Mouse (Mus musculus) hindbrain, embryonic 13.5 days (tissue): Measurements from ENCODE around the gene Shmt2. TPM values are rescaled to one million over a fixed set of nuclear protein-coding genes. Genes with fewer than 3 reads are reported as not detected.

Experiments used
- ATAC-seq: fragments of 200-750 bp; cut with Nextera tagmentation; 2 replicates; pipeline ENCODE4 v1.8.0; 2017; ENCODE audit warnings: moderate TSS enrichment; ENCODE audit not compliant: low FRiP score
- H3K27ac ChIP-seq: fragments of 300-500 bp; sonication (generic); 2 replicates; pipeline ENCODE4 v1.5.1; 2015; ENCODE audit warnings: inconsistent platforms, mild to moderate bottlenecking, moderate library complexity
- H3K27me3 ChIP-seq: fragments of 300-500 bp; sonication (generic); 2 replicates; pipeline ENCODE4 v1.6.1; 2015; ENCODE audit warnings: mild to moderate bottlenecking, inconsistent platforms
- H3K36me3 ChIP-seq: fragments of 300-500 bp; sonication (generic); 2 replicates; pipeline ENCODE4 v1.6.1; 2015; ENCODE audit warnings: mild to moderate bottlenecking, inconsistent platforms
- H3K4me1 ChIP-seq: fragments of 300-500 bp; sonication (generic); replicated peaks from 2 replicates; pipeline ENCODE4 v1.6.1; 2015; ENCODE audit warnings: inconsistent platforms
- H3K4me2 ChIP-seq: fragments of 300-500 bp; sonication (generic); 2 replicates; pipeline ENCODE4 v1.6.1; 2015; ENCODE audit warnings: inconsistent platforms, mild to moderate bottlenecking, moderate library complexity
- H3K4me3 ChIP-seq: fragments of 300-500 bp; sonication (generic); 2 replicates; pipeline ENCODE4 v1.5.1; 2015; ENCODE audit warnings: mild to moderate bottlenecking, inconsistent platforms
- H3K9ac ChIP-seq: fragments of 300-500 bp; sonication (generic); 2 replicates; pipeline ENCODE4 v1.6.1; 2015; ENCODE audit warnings: mild to moderate bottlenecking, inconsistent platforms
- H3K9me3 ChIP-seq: fragments of 300-500 bp; sonication (generic); 2 replicates; pipeline ENCODE4 v1.6.1; 2016; ENCODE audit warnings: inconsistent platforms
- WGBS: fragments of 180-500 bp; shearing (Covaris S2); methylation state at CpG from one replicate; pipeline ENCODE4 v1.1.7; 2015; 5-methylcytosine and 5-hydroxymethylcytosine counted together
- polyA plus RNA-seq: library from polyadenylated mRNA; unstranded; fragments of >200 nt; fragmentation: Nextera tagmentation; extraction: Ambion mirVana; gene quantifications from 2 replicates; pipeline ENCODE4 v1.2.1, GENCODE M21; 2015

Shmt2 gene
- 52.7 and 57.5 TPM in 2 replicates for polyA plus RNA-seq

DNA sequence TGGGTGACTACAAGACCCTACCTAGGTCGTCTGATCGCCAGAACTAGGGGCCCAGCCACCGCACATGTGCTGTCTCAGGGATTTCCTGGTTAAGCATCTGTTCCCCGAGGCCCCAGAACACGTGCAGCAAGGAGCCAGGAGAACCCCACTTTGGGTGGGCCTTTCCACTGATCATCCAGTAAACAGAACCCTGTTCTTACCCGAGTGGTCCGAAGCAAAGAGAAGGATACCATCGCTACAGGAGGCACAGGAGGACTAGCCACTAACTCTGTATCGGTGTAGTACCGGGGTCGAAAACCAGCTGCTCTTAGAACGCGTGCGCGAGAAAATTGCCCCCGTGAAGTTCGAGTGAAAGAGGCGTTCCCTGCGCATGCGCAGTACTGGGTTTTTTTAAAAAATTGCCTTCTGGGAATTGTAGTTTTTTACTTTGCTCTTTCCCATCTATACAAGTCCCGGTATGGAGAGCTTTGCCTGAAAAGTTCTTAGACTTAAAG lies at the start of gene Shmt2:
TSS of gene Shmt2 (minus strand) at position 357 of the 494 bp plus-strand sequence.
- Histone ChIP-seq H3K27me3 (peaks cover 58% of the 10 kb centered on the region), H3K4me2 (peak within 1 kb of the TSS; percentile 76), H3K9ac (peak within 1 kb of the TSS; percentile 70), H3K9me3 (no peaks in the 10 kb centered on the region), H3K36me3 (peaks cover 29% of the 10 kb centered on the region), H3K27ac (peak within 1 kb of the TSS; percentile 9), H3K4me3 (peak within 1 kb of the TSS; percentile 50), H3K4me1 (peaks cover 73% of the 10 kb centered on the region)
- WGBS, result under 1% methylated on average over 21 of the region's 21 CpGs
- peak; percentile 43 for ATAC-seq

- ATAC-seq, result no peak
- no peaks in the 10 kb centered on the region for H3K27me3 ChIP-seq
- WGBS, result 93% methylated on average over 17 of the region's 17 CpGs
These were observed 48.8 kb upstream of the Shmt2 start for GRCm38 (mm10) chr10:127570937-127571641.

DNA sequence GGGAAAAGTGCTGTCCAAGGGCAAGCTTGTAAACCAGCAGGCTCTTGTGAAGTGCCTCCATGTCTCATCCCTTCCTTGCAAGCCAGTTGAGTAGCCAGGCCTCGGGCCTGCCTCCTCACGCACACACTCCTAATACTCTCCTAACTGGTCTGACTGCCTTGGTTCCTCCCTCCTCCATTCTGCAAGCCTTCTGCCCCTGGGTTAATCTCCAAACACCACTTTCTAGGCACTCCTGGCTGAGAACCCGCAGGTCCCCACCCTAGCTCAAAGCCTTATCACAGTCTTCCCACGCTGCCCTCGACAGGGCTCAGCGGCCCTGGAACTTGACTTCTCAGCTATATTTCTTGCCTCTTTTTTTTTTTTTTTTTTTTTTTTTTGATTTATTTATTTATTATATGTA lies 48.1 kb upstream of the Shmt2 start:
- Histone ChIP-seq H3K4me3 (no peak overlapping the region), H3K4me1 (no peaks in the 10 kb centered on the region), H3K27ac (no peak overlapping the region), H3K9ac (no peak overlapping the region), H3K27me3 (no peaks in the 10 kb centered on the region), H3K4me2 (no peak overlapping the region), H3K36me3 (peaks cover 88% of the 10 kb centered on the region), H3K9me3 (no peaks in the 10 kb centered on the region)
- ATAC-seq, result no peak
- whole genome bisulfite sequencing, result 87% methylated on average over 6 of the region's 6 CpGs

More at GRCm38 (mm10) chr10:127570937-127571641, 48.8 kb upstream of the Shmt2 start:
- Histone ChIP-seq H3K4me2 (no peak overlapping the region), H3K9me3 (no peaks in the 10 kb centered on the region), H3K27ac (no peak overlapping the region), H3K36me3 (peaks cover 90% of the 10 kb centered on the region), H3K4me3 (no peak overlapping the region), H3K9ac (no peak overlapping the region), H3K4me1 (no peaks in the 10 kb centered on the region)

DNA sequence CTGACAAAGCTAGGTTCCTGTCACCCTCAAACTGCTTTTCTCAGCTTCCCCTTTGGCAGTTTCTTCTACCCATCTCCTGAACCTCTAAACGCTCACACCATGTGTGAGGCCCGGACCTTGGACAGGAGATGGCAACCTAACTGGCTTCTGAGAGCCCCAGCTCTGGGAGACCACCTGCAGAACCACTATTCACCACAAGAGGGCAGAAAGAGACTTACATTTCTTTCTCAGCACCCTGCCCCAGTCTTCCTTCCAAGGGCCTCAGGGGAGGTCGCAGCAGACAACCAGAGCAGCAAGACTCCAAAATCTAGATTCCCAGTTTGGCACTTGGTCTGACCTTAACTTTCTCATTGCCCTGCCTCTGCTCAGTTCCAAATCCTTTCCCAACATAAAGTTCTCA lies 47.2 kb upstream of the Shmt2 start:
- 29% methylated on average over 3 of the region's 3 CpGs for WGBS
- 0 out of 2 replicates have a peak, but pooled peaks have one; percentile 37 for ATAC-seq
- no peaks in the 10 kb centered on the region for H3K9me3 ChIP-seq
- no peaks in the 10 kb centered on the region for H3K27me3 ChIP-seq
- H3K4me3 ChIP-seq, result no peak overlapping the region
- no peak overlapping the region for H3K4me2 ChIP-seq
- H3K36me3 ChIP-seq, result peaks cover 86% of the 10 kb centered on the region
- H3K27ac ChIP-seq, result no peak overlapping the region
- 0 out of 2 replicates have a peak, but pooled peaks cover 1% of the 10 kb centered on the region for H3K4me1 ChIP-seq
- no peak overlapping the region for H3K9ac ChIP-seq

DNA sequence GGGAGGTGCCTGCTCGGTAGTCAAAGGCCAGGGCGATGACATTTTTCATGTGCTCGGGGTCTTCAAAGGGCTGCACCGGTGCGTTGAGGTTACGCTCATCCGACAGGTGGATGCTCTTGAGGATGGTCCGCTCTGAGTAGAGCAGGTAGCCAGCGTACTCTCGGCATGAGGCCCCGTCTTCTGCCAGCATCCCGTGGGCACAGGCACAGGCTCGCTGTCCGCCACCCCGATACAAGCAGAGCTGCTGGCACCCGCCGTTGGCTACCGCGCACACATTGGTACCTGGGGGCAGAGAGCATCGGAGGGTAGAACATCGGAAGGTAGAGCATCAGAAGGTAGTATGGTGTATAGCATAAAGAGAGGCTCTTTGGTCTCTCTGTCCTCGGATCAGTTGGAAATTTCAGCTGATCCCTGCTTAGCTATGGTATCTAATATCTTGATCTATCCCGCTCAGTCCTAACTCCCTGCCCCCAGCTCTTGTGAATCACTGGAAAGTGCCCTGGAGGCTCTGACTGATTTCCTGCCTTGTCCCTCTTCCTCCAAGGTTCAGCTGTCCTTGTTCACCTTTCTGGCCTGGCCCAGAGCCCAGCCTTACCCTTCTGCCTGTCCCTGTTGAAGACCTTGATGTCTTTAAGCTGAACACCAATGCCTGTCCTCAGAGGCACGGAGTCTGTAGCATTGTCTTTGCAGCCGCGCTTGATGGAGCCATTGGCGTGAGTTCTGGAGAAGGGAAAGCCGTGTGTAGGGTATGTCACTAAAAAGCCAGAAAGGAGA lies 44.5 kb upstream of the Shmt2 start:
- 0 out of 2 replicates have a peak, but pooled peaks cover 3% of the 10 kb centered on the region for H3K4me1 ChIP-seq
- no peaks in the 10 kb centered on the region for H3K27me3 ChIP-seq
- no peak overlapping the region for H3K4me3 ChIP-seq
- H3K36me3 ChIP-seq, result peaks cover 86% of the 10 kb centered on the region
- H3K9ac ChIP-seq, result no peak overlapping the region
- ATAC-seq, result no peak
- H3K4me2 ChIP-seq, result no peak overlapping the region
- no peaks in the 10 kb centered on the region for H3K9me3 ChIP-seq
- 96% methylated on average over 28 of the region's 28 CpGs for WGBS
- H3K27ac ChIP-seq, result no peak overlapping the region

- H3K4me2 ChIP-seq, result no peak overlapping the region
- H3K27me3 ChIP-seq, result no peaks in the 10 kb centered on the region
- no peaks in the 10 kb centered on the region for H3K9me3 ChIP-seq
- ATAC-seq, result no peak
- H3K4me3 ChIP-seq, result no peak overlapping the region
- 0 out of 2 replicates have a peak, but pooled peaks cover 3% of the 10 kb centered on the region for H3K4me1 ChIP-seq
- peaks cover 92% of the 10 kb centered on the region for H3K36me3 ChIP-seq
- no peak overlapping the region for H3K9ac ChIP-seq
- no peak overlapping the region for H3K27ac ChIP-seq
- 53% methylated on average over 13 of the region's 13 CpGs for WGBS
These were observed 42.1 kb upstream of the Shmt2 start for GRCm38 (mm10) chr10:127564301-127564700.

GRCm38 (mm10) chr10:127563840-127564239 lies 41.6 kb upstream of the Shmt2 start:
- no peak overlapping the region for H3K4me3 ChIP-seq
- no peaks in the 10 kb centered on the region for H3K9me3 ChIP-seq
- no peak for ATAC-seq
- no peak overlapping the region for H3K4me2 ChIP-seq
- peaks cover 92% of the 10 kb centered on the region for H3K36me3 ChIP-seq
- WGBS, result 80% methylated on average over 8 of the region's 8 CpGs
- H3K4me1 ChIP-seq, result 0 out of 2 replicates have a peak, but pooled peaks cover 3% of the 10 kb centered on the region
- no peaks in the 10 kb centered on the region for H3K27me3 ChIP-seq
- 0 out of 2 replicates have a peak overlapping the region, but pooled peaks have one; percentile 6 for H3K27ac ChIP-seq
- H3K9ac ChIP-seq, result no peak overlapping the region

DNA sequence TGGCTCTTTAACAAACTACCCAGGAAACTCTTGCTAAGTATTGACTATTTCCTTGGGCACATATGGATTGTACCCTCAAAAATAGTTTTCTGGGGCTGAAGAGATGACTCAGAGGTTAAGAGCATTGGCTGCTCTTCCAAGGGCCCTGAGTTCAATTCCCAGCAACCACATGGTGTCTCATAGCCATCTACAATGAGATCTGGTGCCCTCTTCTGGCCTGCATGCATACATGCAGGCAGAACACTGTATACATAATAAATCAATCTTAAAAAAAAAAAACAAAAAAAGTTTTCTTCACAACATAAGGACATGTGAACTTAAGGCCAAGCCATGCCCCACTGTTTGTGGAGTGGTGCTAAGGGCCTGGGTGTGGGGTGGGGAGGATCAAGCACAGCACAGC lies 38.9 kb upstream of the Shmt2 start:
- Histone ChIP-seq H3K27ac (no peak overlapping the region), H3K36me3 (peaks cover 96% of the 10 kb centered on the region), H3K9me3 (no peaks in the 10 kb centered on the region), H3K4me3 (no peak overlapping the region), H3K4me2 (no peak overlapping the region), H3K27me3 (no peaks in the 10 kb centered on the region), H3K4me1 (0 out of 2 replicates have a peak, but pooled peaks cover 3% of the 10 kb centered on the region), H3K9ac (no peak overlapping the region)
- ATAC-seq, result no peak

DNA sequence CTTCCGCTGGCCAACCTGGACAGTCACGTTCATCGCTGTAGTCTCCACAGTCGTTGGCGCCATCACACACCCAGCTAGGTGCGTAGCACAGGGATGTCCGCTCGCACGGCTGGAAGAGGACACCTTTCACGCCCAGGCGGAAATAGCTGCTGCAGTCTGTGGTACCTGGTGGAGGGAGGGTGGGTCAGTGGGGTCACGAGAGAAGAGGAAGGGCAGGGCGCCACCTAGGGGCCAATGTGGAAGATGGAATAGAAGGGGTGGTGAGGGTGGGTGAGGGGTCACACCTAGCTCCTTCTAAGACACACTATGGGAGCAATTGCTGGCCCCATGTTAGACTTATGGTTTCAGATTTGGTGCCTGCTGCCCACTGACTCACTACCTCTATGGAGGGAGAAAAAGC lies 35.2 kb upstream of the Shmt2 start:
- Histone ChIP-seq H3K9ac (no peak overlapping the region), H3K4me1 (no peaks in the 10 kb centered on the region), H3K4me3 (no peak overlapping the region), H3K27me3 (no peaks in the 10 kb centered on the region), H3K9me3 (no peaks in the 10 kb centered on the region), H3K4me2 (no peak overlapping the region), H3K27ac (no peak overlapping the region), H3K36me3 (peaks cover 100% of the 10 kb centered on the region)
- 93% methylated on average over 13 of the region's 13 CpGs for WGBS
- ATAC-seq, result no peak

GRCm38 (mm10) chr10:127555703-127556102 lies 33.5 kb upstream of the Shmt2 start:
- no peak for ATAC-seq

DNA sequence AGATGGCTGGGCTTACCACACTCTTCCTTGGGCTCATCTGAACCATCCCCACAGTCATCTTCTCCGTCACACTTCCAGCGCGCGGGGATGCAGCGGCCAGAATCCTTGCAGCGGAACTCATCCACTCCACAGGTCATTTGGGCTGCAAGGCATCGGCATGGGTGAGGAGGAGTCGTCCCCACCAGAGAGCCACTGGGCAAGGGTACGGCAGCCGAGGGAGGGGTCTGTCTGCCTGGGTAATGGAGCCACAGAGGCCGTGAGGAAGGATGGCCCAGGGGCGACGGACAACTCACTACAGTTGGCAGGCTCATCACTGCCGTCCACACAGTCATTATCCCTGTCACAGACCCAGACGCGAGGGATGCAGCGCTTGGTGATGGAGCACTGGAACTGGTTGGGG lies 27.6 kb upstream of the Shmt2 start:
- Histone ChIP-seq H3K27me3 (no peaks in the 10 kb centered on the region), H3K27ac (no peak overlapping the region), H3K9me3 (no peaks in the 10 kb centered on the region), H3K4me2 (no peak overlapping the region), H3K36me3 (peaks cover 100% of the 10 kb centered on the region), H3K4me1 (no peaks in the 10 kb centered on the region), H3K4me3 (no peak overlapping the region), H3K9ac (no peak overlapping the region)
- 87% methylated on average over 17 of the region's 17 CpGs for WGBS
- no peak for ATAC-seq

More at GRCm38 (mm10) chr10:127555703-127556102, 33.5 kb upstream of the Shmt2 start:
- no peaks in the 10 kb centered on the region for H3K4me1 ChIP-seq
- H3K4me2 ChIP-seq, result no peak overlapping the region
- 62% methylated on average over 18 of the region's 18 CpGs for WGBS
- H3K9me3 ChIP-seq, result no peaks in the 10 kb centered on the region
- H3K36me3 ChIP-seq, result peaks cover 100% of the 10 kb centered on the region
- no peak overlapping the region for H3K4me3 ChIP-seq
- H3K9ac ChIP-seq, result no peak overlapping the region
- no peaks in the 10 kb centered on the region for H3K27me3 ChIP-seq
- no peak overlapping the region for H3K27ac ChIP-seq

- Histone ChIP-seq H3K4me3 (no peak overlapping the region), H3K4me2 (no peak overlapping the region), H3K27me3 (no peaks in the 10 kb centered on the region), H3K9ac (no peak overlapping the region), H3K36me3 (peaks cover 99% of the 10 kb centered on the region), H3K27ac (no peak overlapping the region; the same call in 1 of the 2 replicates), H3K9me3 (no peaks in the 10 kb centered on the region), H3K4me1 (no peaks in the 10 kb centered on the region)
- 95% methylated on average over 15 of the region's 15 CpGs for WGBS
- ATAC-seq, result no peak
These were observed 26.0 kb upstream of the Shmt2 start for GRCm38 (mm10) chr10:127548236-127548635.
